Mouse (Mus musculus): Measurements from ENCODE around the gene Trnt1. TPM values are rescaled to one million over a fixed set of nuclear protein-coding genes. Genes with fewer than 3 reads are reported as not detected.
A peak's percentile ranks its signal among the peaks of the same experiment; 100 is the strongest.

Trnt1 gene
- total RNA-seq, 2 experiments from 2014 or later, result 41.2 to 109 TPM

- ATAC-seq (replicated peaks; ENCODE audit: poor library complexity, severe bottlenecking), result peak; percentile 66
Measured at GRCm38 (mm10) chr6:106769290-106769866, 458 bp downstream of the Trnt1 start.

DNA sequence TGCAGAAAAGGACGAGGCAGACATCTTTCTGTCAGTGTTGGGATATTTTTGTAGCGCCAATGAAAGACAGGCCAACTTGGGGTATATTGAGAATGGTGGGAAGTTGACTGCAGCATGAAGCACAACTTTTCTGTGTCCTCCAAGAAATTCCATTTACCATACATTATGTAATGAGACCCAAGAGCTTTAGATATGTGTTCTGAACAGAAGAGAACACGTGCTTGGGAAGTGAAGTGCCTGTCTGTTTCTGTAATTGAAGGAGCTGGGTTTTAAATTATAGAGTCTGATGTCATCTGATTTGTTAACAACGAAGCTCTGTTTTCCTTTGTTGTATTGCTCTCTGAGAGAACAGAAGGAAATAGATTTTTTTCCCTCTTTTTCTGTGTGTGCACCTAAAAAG lies 1.1 kb downstream of the Trnt1 start:
- no peak for ATAC-seq (replicated peaks; ENCODE audit: poor library complexity, severe bottlenecking)

GRCm38 (mm10) chr6:106787138-106787537 lies 18.2 kb downstream of the Trnt1 start:
- no peak for ATAC-seq (replicated peaks; ENCODE audit: poor library complexity, severe bottlenecking)

- ATAC-seq (replicated peaks; ENCODE audit: poor library complexity, severe bottlenecking), result peak; percentile 51
Measured at GRCm38 (mm10) chr6:106791429-106791828, 22.5 kb downstream of the Trnt1 start.

DNA sequence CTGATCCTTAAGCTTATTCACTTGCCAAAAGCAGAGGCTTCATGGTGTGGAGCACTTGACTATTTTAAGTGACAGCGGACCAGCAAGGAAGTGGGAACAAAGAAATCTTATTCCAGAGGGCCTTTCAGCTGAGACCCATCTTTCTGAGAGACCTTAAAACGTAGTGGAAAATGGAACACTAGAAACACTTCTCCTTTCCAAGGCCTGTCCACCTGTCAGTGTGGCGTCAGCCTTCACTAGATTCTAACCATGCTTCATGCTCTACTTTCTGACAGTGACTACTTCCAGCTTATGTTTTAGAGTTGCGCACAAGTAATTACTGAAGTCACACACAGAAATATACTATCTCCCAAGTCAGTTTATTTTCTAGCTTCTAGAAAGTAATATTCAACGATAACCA lies 23.6 kb downstream of the Trnt1 start:
- ATAC-seq (replicated peaks; ENCODE audit: poor library complexity, severe bottlenecking), result no peak

GRCm38 (mm10) chr6:106793088-106793487 lies 24.2 kb downstream of the Trnt1 start:
- ATAC-seq (replicated peaks; ENCODE audit: poor library complexity, severe bottlenecking), result 0 out of 2 replicates have a peak, but pooled peaks have one; percentile 8

DNA sequence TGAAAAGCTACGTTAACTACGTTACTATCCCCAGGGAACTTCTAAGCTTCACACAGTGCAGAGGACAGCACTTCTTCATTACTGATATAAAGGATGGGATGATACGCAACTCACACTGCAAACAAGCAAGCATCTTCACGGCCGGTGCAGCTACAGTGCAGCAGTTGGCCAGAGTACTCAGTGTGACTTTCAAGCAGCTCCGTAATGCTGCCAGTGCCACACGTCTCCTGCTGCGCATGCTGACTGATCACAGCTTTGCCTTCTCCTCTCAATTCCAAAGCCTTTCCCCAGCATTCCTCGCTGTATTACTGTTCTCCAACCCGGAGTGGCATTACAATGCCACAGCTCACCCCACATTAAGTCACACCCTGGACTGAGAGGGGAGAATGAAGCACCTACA lies 24.7 kb downstream of the Trnt1 start:
- ATAC-seq (replicated peaks; ENCODE audit: poor library complexity, severe bottlenecking), result peak; percentile 3; the same call in 1 of the 2 replicates

DNA sequence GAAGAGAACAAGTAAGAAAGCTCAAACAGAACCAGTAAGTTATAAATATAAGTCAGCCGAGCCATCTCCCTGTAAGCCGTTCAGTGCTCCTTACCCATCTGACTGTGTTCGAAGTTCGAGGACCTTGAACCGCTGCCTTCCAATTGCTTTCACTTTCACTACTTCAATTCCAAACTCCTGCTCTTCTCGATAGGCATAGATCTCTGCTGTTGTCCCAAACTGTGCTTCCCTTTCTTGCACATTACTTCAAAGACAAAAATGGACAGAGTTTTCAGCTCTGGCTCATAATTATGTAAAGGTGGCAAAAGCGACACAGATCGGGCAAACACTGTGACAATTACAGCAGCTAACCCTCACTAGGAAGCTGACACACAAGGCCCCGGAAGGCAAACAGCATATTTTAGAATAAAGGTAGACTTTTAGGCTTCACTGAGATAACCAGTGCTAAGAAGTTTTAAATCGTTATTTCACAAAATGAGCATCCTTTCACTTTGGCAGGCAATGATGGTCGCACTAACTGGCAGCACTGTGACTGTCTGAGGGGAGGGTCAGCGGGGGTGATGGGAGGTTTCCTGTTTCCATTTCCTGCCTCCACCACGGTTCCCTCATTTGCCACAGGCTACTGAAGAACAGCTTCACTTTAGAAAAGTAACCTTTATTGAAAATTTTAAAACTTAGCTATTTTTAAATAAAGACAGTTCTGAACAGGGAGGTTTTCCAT lies 25.3 kb downstream of the Trnt1 start:
- peak; percentile 74 for ATAC-seq (replicated peaks; ENCODE audit: poor library complexity, severe bottlenecking)

DNA sequence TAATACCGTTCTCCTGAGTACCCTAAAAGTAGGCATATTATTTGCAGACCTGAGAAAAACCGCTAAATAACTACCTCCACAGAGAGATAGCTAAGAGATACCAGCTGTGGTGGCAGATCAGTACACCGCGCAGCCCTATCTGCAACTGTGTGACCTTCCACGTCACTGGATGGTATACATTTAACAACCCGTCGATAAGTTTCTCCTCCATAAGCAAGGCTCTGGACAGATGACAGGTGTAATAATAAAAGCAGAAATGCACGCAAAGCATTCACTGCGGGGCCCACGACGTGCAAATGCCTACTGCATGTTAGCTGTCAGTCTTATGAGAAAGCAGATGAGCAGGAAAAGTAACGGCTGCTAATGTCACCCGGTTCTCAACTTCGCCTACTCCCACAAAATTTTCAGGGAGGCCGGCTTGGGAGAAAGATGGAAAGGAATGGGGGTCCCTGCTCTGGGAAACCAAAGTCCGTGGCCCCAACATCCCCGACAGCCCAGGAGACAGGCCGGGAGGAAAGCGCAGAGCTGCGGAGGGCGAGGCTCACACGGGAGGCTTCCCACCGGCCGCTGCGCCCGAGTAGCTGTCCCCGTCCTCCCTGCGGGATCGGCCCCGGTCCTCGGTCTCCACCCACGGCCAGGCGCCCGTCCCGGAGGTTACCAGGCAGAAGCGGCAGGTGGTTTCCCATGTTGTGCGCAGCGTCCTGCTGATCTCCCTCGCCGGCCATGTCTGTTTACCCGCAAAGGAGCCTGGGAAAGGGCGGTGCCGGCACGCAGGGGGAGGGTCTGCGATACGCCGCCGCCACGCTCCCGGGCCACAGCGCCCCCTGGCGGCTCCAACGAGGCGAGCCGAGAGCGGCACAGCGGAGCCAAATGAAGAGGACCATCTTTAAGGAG lies 30.7 kb downstream of the Trnt1 start, which contains the start of gene Crbn:
TSS of gene Crbn (minus strand) at position 745 of the 894 bp plus-strand sequence.
- peak; percentile 97 for ATAC-seq (replicated peaks; ENCODE audit: poor library complexity, severe bottlenecking)

DNA sequence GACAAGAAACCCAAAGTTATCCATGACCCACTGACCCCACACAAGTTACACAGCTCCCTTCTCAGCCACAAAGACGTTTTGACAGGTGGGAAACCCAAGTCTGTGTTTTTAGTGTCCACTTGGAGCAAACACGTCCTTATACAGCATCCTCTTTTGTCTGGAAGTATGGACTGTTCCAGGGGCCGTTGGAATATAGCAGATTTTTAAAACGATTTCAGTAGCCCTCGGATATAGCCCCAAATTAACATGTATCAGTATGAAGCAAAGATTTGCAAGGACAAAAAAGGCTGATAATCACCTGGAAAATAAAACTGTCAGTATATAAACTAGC lies 31.3 kb downstream of the Trnt1 start:
- ATAC-seq (replicated peaks; ENCODE audit: poor library complexity, severe bottlenecking), result no peak

DNA sequence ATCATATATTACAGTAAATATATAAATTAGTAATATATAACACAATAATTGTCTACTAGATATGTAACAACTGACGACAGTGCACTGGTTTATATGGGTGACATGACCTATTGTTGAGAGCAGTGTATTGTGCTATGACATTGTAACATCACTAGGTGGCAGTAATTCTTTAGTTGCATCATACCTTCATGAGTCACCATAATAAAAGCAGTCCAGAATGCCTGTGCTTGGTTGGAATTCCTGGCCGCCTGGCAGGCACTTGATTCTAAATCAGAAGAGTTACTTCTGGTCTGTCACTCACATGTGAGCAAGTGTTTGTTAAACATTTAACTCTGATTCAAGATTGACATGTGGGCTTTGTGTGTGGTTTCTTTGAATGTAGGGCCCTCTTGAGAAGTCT lies 36.0 kb downstream of the Trnt1 start:
- peak; percentile 83 for ATAC-seq (replicated peaks; ENCODE audit: poor library complexity, severe bottlenecking)

GRCm38 (mm10) chr6:106809161-106809560 lies 40.2 kb downstream of the Trnt1 start:
- ATAC-seq (replicated peaks; ENCODE audit: poor library complexity, severe bottlenecking), result no peak

GRCm38 (mm10) chr6:106810686-106811085 lies 41.8 kb downstream of the Trnt1 start:
- ATAC-seq (replicated peaks; ENCODE audit: poor library complexity, severe bottlenecking), result no peak

- no peak for ATAC-seq (replicated peaks; ENCODE audit: poor library complexity, severe bottlenecking)
Measured at GRCm38 (mm10) chr6:106819246-106819645, 50.3 kb downstream of the Trnt1 start.

GRCm38 (mm10) chr6:106819906-106820305 lies 51.0 kb downstream of the Trnt1 start:
- ATAC-seq (replicated peaks; ENCODE audit: poor library complexity, severe bottlenecking), result peak; percentile 91

GRCm38 (mm10) chr6:106820566-106820965 lies 51.6 kb downstream of the Trnt1 start:
- no peak for ATAC-seq (replicated peaks; ENCODE audit: poor library complexity, severe bottlenecking)

DNA sequence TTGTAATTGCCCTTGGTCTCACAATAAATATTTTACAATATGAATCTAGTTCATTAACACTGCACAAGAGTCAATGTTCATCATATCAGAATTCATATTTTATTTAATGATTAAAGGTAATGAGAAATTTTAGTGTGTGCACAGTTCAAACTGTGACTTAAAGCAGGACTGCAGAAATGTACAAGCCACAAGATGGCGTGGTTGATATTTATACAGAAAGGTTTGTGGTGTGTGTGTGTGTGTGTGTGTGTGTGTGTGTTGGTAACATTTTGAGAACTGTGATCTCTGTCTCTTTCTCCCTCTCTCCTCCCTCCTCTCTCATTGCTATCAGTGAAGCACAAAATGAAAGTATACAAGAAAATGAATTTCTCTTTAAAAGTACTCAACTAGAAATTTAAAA lies 53.4 kb downstream of the Trnt1 start:
- ATAC-seq (replicated peaks; ENCODE audit: poor library complexity, severe bottlenecking), result no peak
